Mouse (Mus musculus) adrenal gland, adult 2 months (tissue): ENCODE data around the gene Cldn16. TPM values are rescaled to one million over a fixed set of nuclear protein-coding genes. Genes with fewer than 3 reads are reported as not detected.
"Not testable (repeated sequence)": the region's sequence is repeated elsewhere in the genome, so short reads cannot be mapped to it uniquely, and the experiment has no call there.

Experiments used
- DNase-seq: peaks from one replicate; pipeline ENCODE4 v3.0.0; 2021
- long read RNA-seq: library from polyadenylated mRNA; stranded (forward); transcript quantifications from one replicate; pipeline ENCODE4 v2.0.0, GENCODE M21; 2021
- polyA plus RNA-seq: library from polyadenylated mRNA; depleted of rRNA; stranded (reverse); fragments of >200 nt; gene quantifications from 2 replicates; pipeline ENCODE4 v1.2.3, GENCODE M21; 2012; rRNA removed
- total RNA-seq, 2 experiments: library from RNA; stranded (reverse); gene quantifications; 2 replicates each; pipeline ENCODE4 v1.2.3; 2021

Cldn16 gene
- total RNA-seq (not detected), polyA plus RNA-seq (not detected in 2 replicates)
- long read RNA-seq: 0 reads

GRCm38 (mm10) chr16:26462835-26463234 is at the start of gene Cldn16:
Gene Cldn16, plus strand, starts transcription at chr16:26463135.
- DNase-seq: no peak

GRCm38 (mm10) chr16:26418616-26419015 is 44.3 kb upstream of the Cldn16 start:
- DNase-seq: no peak

- no peak for DNase-seq
Measured at GRCm38 (mm10) chr16:26422078-26422477, 40.9 kb upstream of the Cldn16 start.

GRCm38 (mm10) chr16:26430246-26430645 is 32.7 kb upstream of the Cldn16 start:
- peak; percentile 3 for DNase-seq

- DNase-seq: no peak
Measured at GRCm38 (mm10) chr16:26433486-26433885, 29.4 kb upstream of the Cldn16 start.

GRCm38 (mm10) chr16:26440031-26440430 is 22.9 kb upstream of the Cldn16 start:
- DNase-seq: no peak

GRCm38 (mm10) chr16:26441156-26441555 is 21.8 kb upstream of the Cldn16 start:
- no peak for DNase-seq

- DNase-seq: no peak
Measured at GRCm38 (mm10) chr16:26444843-26445242, 18.1 kb upstream of the Cldn16 start.

GRCm38 (mm10) chr16:26447594-26447993 is 15.3 kb upstream of the Cldn16 start:
- DNase-seq: no peak

GRCm38 (mm10) chr16:26454163-26454562 is 8.8 kb upstream of the Cldn16 start:
- DNase-seq: no peak

GRCm38 (mm10) chr16:26456182-26456581 is 6.8 kb upstream of the Cldn16 start:
- no peak for DNase-seq

GRCm38 (mm10) chr16:26466535-26466934 is 3.6 kb downstream of the Cldn16 start:
- DNase-seq: no peak

GRCm38 (mm10) chr16:26471254-26471653 is 8.3 kb downstream of the Cldn16 start:
- no peak for DNase-seq

GRCm38 (mm10) chr16:26495721-26496120 is 32.8 kb downstream of the Cldn16 start:
- DNase-seq: peak; percentile 4

GRCm38 (mm10) chr16:26499705-26500104 is 36.8 kb downstream of the Cldn16 start:
- DNase-seq: not testable (repeated sequence)

- no peak for DNase-seq
Measured at GRCm38 (mm10) chr16:26500738-26501137, 37.8 kb downstream of the Cldn16 start.

- no peak for DNase-seq
Measured at GRCm38 (mm10) chr16:26504961-26505360, 42.0 kb downstream of the Cldn16 start.

- DNase-seq: peak; percentile 24
Measured at GRCm38 (mm10) chr16:26519596-26519995, 56.7 kb downstream of the Cldn16 start.

GRCm38 (mm10) chr16:26525832-26526231 is 62.9 kb downstream of the Cldn16 start:
- no peak for DNase-seq

- DNase-seq: no peak
Measured at GRCm38 (mm10) chr16:26526669-26527068, 63.7 kb downstream of the Cldn16 start, which contains the start of gene Tmem207. Gene Tmem207, minus strand, starts transcription at chr16:26526769.

GRCm38 (mm10) chr16:26527931-26528666 is 65.2 kb downstream of the Cldn16 start:
- DNase-seq: no peak

GRCm38 (mm10) chr16:26530451-26530850 is 67.5 kb downstream of the Cldn16 start:
- DNase-seq: no peak

- no peak for DNase-seq
Measured at GRCm38 (mm10) chr16:26532287-26532686, 69.4 kb downstream of the Cldn16 start.
